In the genomic region with DNA sequence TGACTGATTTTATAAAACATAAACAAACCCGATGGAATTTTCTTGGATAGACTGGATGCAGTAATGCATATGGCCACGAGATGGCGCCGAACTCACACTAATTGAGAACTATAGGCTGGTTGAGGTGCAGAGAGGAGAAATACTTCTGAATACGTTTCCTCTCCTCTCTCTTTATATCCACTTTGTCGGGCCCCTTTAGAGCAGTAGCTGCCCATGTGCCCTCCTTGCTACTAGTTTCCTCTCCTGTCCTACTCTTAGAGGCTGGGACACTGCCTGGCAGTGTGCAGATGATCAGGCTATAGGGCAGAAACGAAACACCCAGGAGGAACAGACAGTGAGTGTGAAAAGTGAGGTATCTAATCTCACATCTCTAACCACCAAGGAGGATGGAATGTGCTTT, we compare ENCODE assay signal across 9 mouse cellular contexts. TPM values are rescaled to one million over a fixed set of nuclear protein-coding genes. Genes with fewer than 3 reads are reported as not detected.
DNase-seq lines count a peak whose midpoint lies in the region; ATAC-seq and TF ChIP-seq lines count a peak whose summit lies in the region.
"Had no signal": no experiment of that assay in that cellular context is flagged by ENCODE, and none has a peak within 500 bp of the region (broad histone marks: within the 10 kb centered on the region; RNA-seq: fewer than 3 reads in every experiment).

No protein-coding gene starts in this region.

- no peak overlapping the region for H3K27ac ChIP-seq in forebrain, embryonic 15.5 days (replicated peaks)
- H3K27ac ChIP-seq in hindbrain, embryonic 13.5 days: no peak overlapping the region
- H3K27ac ChIP-seq in lung, postnatal 0 days (ENCODE audit: low read length): no peak overlapping the region
- H3K27ac ChIP-seq: macrophage had no signal

- TF ChIP-seq EP300 in lung, postnatal 0 days (IDR thresholded peaks at IDR 0.05): no peak

- H3K9me3 ChIP-seq in forebrain, embryonic 15.5 days: no peaks in the 10 kb centered on the region
- no peaks in the 10 kb centered on the region for H3K9me3 ChIP-seq in hindbrain, embryonic 13.5 days
- no peaks in the 10 kb centered on the region for H3K9me3 ChIP-seq in lung, postnatal 0 days (ENCODE audit: low read length)

- no peak overlapping the region for H3K9ac ChIP-seq in forebrain, embryonic 15.5 days (replicated peaks)
- H3K9ac ChIP-seq in hindbrain, embryonic 13.5 days: no peak overlapping the region
- no peak overlapping the region for H3K9ac ChIP-seq in lung, postnatal 0 days (replicated peaks; ENCODE audit: low read depth)

- H3K4me3 ChIP-seq in forebrain, embryonic 15.5 days: no peak overlapping the region
- H3K4me3 ChIP-seq in hindbrain, embryonic 13.5 days: no peak overlapping the region
- no peak overlapping the region for H3K4me3 ChIP-seq in lung, postnatal 0 days (ENCODE audit: low read depth, low read length)

- peak; percentile 75 for TF ChIP-seq CTCF in lung, postnatal 0 days (IDR thresholded peaks at IDR 0.05)

- DNase-seq in MEL-GATA-1-ER (ENCODE audit: extremely low read depth, low read depth): peak; percentile 20
- peak; percentile 25 for DNase-seq in c-Kit-positive CD71-positive TER-119-positive erythroid progenitor cells, embryonic 14.5 days (ENCODE audit: low spot score)
- peak; percentile 75 to 79 for DNase-seq in layer of hippocampus, postnatal 10 days (ENCODE audit: low spot score in 2 of 2)
- peak; percentile 68 for DNase-seq in lung, postnatal 0 days (ENCODE audit: low spot score)
- peak; percentile 6 for DNase-seq in retina, adult 2 months (ENCODE audit: low read depth, low spot score)
- peak; percentile 59 for DNase-seq in urinary bladder, adult 2 months (ENCODE audit: low spot score)

- peak; percentile 65 for ATAC-seq in forebrain, embryonic 15.5 days (replicated peaks)
- ATAC-seq in hindbrain, embryonic 13.5 days (ENCODE audit: low FRiP score): peak; percentile 83
- peak; percentile 44 for ATAC-seq in lung, postnatal 0 days

- no peaks in the 10 kb centered on the region for H3K27me3 ChIP-seq in forebrain, embryonic 15.5 days
- H3K27me3 ChIP-seq in hindbrain, embryonic 13.5 days: no peaks in the 10 kb centered on the region
- no peaks in the 10 kb centered on the region for H3K27me3 ChIP-seq in lung, postnatal 0 days (replicated peaks; ENCODE audit: insufficient read depth, low read length)

- no peaks in the 10 kb centered on the region for H3K36me3 ChIP-seq in forebrain, embryonic 15.5 days
- no peaks in the 10 kb centered on the region for H3K36me3 ChIP-seq in hindbrain, embryonic 13.5 days
- H3K36me3 ChIP-seq in lung, postnatal 0 days (ENCODE audit: insufficient read depth, low read length): no peaks in the 10 kb centered on the region

- 11% methylated on average over 7 of the region's 7 CpGs for WGBS in forebrain, embryonic 15.5 days
- WGBS in hindbrain, embryonic 13.5 days: 15% methylated on average over 7 of the region's 7 CpGs
- 9% methylated on average over 7 of the region's 7 CpGs for WGBS in lung, postnatal 0 days

- H3K4me2 ChIP-seq in forebrain, embryonic 15.5 days (replicated peaks): no peak overlapping the region
- 0 out of 2 replicates have a peak overlapping the region, but pooled peaks have one; percentile 22 for H3K4me2 ChIP-seq in hindbrain, embryonic 13.5 days
- peak overlapping the region; percentile 42 for H3K4me2 ChIP-seq in lung, postnatal 0 days (replicated peaks; ENCODE audit: low read depth, low read length)

- H3K4me1 ChIP-seq in forebrain, embryonic 15.5 days: no peaks in the 10 kb centered on the region
- no peaks in the 10 kb centered on the region for H3K4me1 ChIP-seq in hindbrain, embryonic 13.5 days (replicated peaks)
- no peaks in the 10 kb centered on the region for H3K4me1 ChIP-seq in lung, postnatal 0 days (ENCODE audit: insufficient read depth, low read depth, low read length)

RNA-seq across cellular contexts. Expression of a gene that starts 16.7 kb away (rescaled TPM):
- polyA plus RNA-seq in forebrain, embryonic 15.5 days (2015; fragmentation: Nextera tagmentation; extraction: Ambion mirVana): not detected in 2 replicates
- not detected in 2 replicates for polyA plus RNA-seq in hindbrain, embryonic 13.5 days (2015; fragmentation: Nextera tagmentation; extraction: Ambion mirVana)
- not detected for total RNA-seq in layer of hippocampus, postnatal 10 days (2021)
- polyA plus RNA-seq in lung, postnatal 0 days (2015; fragmentation: Nextera tagmentation; extraction: Ambion mirVana): 0.10 and 0.20 TPM in 2 replicates
- polyA plus RNA-seq in urinary bladder, adult 2 months (2012; rRNA removed): 2.4 TPM in 2 replicates
- polyA plus RNA-seq: macrophage had no signal

RNA-seq across cellular contexts. Expression of a gene that starts 33.2 kb away (rescaled TPM):
- polyA plus RNA-seq in forebrain, embryonic 15.5 days (2015; fragmentation: Nextera tagmentation; extraction: Ambion mirVana): not detected in 2 replicates
- not detected in 2 replicates for polyA plus RNA-seq in hindbrain, embryonic 13.5 days (2015; fragmentation: Nextera tagmentation; extraction: Ambion mirVana)
- under 1 TPM in 1 of 2 experiments, not detected in 1; 0.62 TPM for total RNA-seq in layer of hippocampus, postnatal 10 days (2021)
- not detected in 2 replicates for polyA plus RNA-seq in lung, postnatal 0 days (2015; fragmentation: Nextera tagmentation; extraction: Ambion mirVana)
- polyA plus RNA-seq in urinary bladder, adult 2 months (2012; rRNA removed): 0.17 and 0.28 TPM in 2 replicates
- polyA plus RNA-seq: macrophage had no signal

Comparison
In these comparisons a context has a peak if more than half of its experiments do, and no peak if none do; other contexts are left out.
1. DNase-seq: peak in every context shown above with its lines; median percentile 77 in layer of hippocampus, postnatal 10 days; 68 in lung, postnatal 0 days; 59 in urinary bladder, adult 2 months; 25 in c-Kit-positive CD71-positive TER-119-positive erythroid progenitor cells, embryonic 14.5 days; 20 in MEL-GATA-1-ER; 6 in retina, adult 2 months.